Mouse (Mus musculus): ENCODE measurements around the gene Trpt1.

The Trpt1 gene

GRCm38 (mm10) chr19:7039841-7040636 is 44.1 kb downstream of the Trpt1 start, which contains the start of gene Stip1:
Stip1 (minus strand) TSS chr19:7039967.
- DNase-seq (ENCODE audit: low read depth, low spot score): peak; percentile 100

GRCm38 (mm10) chr19:7040637-7041130 is 44.8 kb downstream of the Trpt1 start:
- DNase-seq (ENCODE audit: low read depth, low spot score): no peak

- DNase-seq (ENCODE audit: low read depth, low spot score): no peak
Observed at GRCm38 (mm10) chr19:7041171-7041570, 45.2 kb downstream of the Trpt1 start.

DNA sequence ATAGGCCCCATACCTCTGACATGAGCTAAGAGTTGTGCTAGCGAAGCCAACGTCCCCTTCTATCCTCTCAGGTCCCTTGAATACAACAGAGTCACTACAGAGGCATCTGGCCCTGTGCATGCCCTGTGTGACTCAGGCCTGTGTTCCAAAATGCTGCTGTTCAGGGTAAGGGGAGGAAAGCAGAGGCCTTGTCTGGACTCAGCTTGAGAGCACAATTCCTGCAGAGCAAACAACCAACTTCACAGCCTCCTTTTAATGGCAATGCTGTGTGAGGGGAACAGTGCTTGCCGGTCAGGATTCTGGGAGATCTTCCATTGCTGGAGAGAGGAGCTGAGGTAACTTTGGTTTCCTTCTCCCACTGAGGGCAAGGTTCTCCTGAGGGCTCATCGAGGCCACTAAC is 48.3 kb downstream of the Trpt1 start:
- DNase-seq (ENCODE audit: low read depth, low spot score): no peak

DNA sequence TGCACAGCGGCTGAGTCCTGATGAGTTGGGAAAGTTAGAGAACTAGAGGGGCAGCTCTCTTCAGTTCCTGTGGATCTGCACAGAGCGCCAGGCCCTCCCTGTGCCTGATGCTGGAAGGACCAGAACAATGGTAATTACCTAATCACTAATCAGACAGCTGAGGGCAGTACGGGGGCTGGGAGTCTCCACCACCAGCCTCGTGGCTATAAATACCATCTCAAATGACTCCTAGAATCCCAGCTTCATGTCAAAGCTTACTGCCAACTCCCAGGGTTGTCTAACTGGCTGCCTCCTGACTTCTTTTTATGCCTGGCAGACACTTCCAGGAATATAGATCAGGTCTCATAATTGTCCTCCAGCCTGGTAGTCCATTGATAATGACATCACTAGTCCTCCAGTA is 48.8 kb downstream of the Trpt1 start:
- DNase-seq (ENCODE audit: low read depth, low spot score): no peak
